Mouse (Mus musculus) liver, postnatal 0 days (tissue): ENCODE data around the gene Mogat1.
A peak's percentile ranks its signal among the peaks of the same experiment; 100 is the strongest.

ENCODE experiments used
- CTCF ChIP-seq: sonication (generic); IDR thresholded peaks from 2 replicates; pipeline ENCODE4 v1.5.1; 2016; ENCODE audit warnings: antibody characterized with exemption, low read depth
- EP300 ChIP-seq: IDR thresholded peaks from 2 replicates; pipeline ENCODE4 v1.6.1; 2016; ENCODE audit warnings: antibody characterized with exemption, low read depth, mild to moderate bottlenecking

DNA sequence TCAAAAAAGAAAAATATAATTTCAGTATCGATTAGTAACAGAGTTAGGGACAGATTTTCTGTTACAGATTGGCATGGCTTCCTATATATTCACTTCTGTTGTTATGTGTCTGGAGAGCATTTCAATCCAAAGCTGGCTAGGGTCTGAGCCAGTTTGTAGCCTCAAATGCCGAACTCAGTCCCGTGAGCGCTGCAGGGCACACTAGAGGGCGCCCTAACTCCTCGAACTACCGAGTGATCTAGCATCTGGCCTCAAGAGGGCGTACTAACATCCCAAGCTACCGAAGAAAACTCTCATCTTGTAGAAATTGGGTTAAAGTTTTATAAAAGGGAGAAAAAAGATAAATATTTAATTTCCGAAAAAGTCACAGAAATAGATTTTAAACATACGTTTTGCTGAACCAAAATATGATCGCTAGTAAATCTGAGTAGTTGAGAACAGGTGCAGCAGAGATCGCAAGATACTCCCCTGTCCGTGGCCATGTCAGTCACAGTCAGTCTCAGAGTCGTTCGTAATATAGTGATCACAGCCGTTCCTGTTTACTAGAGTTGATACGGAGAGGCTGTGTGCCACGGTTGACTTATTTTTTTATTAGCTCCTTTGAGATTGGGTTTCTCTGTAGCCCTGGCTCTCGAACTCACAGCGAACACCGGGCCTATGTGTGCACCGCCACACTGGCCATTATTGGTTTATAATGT, 14.5 kb downstream of the Mogat1 start:
- TF ChIP-seq EP300 (no peak), CTCF (peak; percentile 89)
